Mouse (Mus musculus): ENCODE results near the gene Nkx6-2. TPM values are rescaled to one million over a fixed set of nuclear protein-coding genes. Genes with fewer than 3 reads are reported as not detected.

Nkx6-2 gene
- polyA plus RNA-seq (2014; fragmentation: Nextera tagmentation; extraction: Ambion mirVana), result 0.41 TPM in 1 of 2 replicates, not detected in the other

DNA sequence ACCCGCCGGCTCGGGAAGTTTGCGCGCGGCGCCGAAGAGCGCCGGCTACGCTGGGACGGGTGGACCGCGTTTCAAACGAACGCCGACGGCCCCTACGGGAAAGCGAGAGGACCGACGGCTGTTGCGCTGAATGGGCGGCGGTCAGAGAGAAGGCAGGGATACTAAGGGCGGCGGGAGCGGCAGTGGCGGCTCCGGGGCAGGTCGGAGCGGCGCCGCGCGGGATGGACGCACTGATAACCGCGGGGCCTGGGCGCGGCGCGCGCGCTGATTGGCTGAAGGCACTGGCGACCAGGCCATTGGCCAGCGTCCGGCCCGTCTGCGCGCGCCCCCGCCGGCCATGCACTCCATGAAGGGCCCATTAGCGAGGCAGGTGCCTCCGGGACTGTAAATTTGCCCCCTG, at the start of gene Nkx6-2:
Gene Nkx6-2 (minus strand): TSS at position 203 of the 400 bp plus-strand sequence.
- Histone ChIP-seq H3K36me3 (ENCODE audit: control insufficient read depth, insufficient read depth, low read length) (peaks cover 13% of the 10 kb centered on the region), H3K4me1 (replicated peaks; ENCODE audit: control insufficient read depth, insufficient read depth, low read length) (peaks cover 15% of the 10 kb centered on the region), H3K4me2 (ENCODE audit: low read length) (peak within 1 kb of the TSS; percentile 52), H3K9me3 (ENCODE audit: control insufficient read depth, low read length) (no peaks in the 10 kb centered on the region), H3K9ac (ENCODE audit: low read length) (no peak within 1 kb of the TSS), H3K27ac (ENCODE audit: low read depth) (no peak within 1 kb of the TSS), H3K27me3 (replicated peaks; ENCODE audit: control insufficient read depth, insufficient read depth, low read length) (peaks cover 97% of the 10 kb centered on the region), H3K4me3 (ENCODE audit: low read depth, low read length) (peak within 1 kb of the TSS; percentile 32)
- ATAC-seq (replicated peaks; ENCODE audit: low FRiP score, low TSS enrichment, low read depth), result peak; percentile 60
- WGBS, result under 1% methylated on average over 56 of the region's 56 CpGs
- peak; percentile 73 for DNase-seq (ENCODE audit: low spot score)

DNA sequence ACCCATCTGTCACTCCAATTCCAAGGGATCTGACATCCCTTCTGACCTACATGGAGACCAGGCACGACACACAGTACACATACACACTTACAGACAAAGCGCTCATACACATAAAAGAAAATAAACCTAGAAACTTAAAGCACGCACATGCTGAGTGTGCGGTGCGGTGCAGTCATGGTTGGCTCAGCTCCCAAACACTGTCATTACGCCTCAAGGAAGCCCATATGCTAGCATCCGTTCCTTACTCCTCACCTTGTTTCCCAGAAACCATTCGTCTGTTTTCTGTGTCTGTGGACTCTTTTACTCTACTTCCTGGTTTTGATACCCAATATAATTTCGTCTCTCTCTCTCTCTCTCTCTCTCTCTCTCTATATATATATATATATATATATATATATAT, 42.6 kb upstream of the Nkx6-2 start:
- H3K27me3 ChIP-seq (replicated peaks; ENCODE audit: control insufficient read depth, insufficient read depth, low read length), result no peaks in the 10 kb centered on the region
- H3K27ac ChIP-seq (ENCODE audit: low read depth), result no peak overlapping the region
- 83% methylated on average over 9 of the region's 9 CpGs for WGBS
- ATAC-seq (replicated peaks; ENCODE audit: low FRiP score, low TSS enrichment, low read depth), result no peak
- no peaks in the 10 kb centered on the region for H3K36me3 ChIP-seq (ENCODE audit: control insufficient read depth, insufficient read depth, low read length)
- no peak overlapping the region for H3K4me2 ChIP-seq (ENCODE audit: low read length)
- no peak overlapping the region for H3K9ac ChIP-seq (ENCODE audit: low read length)
- H3K9me3 ChIP-seq (ENCODE audit: control insufficient read depth, low read length), result no peaks in the 10 kb centered on the region
- DNase-seq (ENCODE audit: low spot score), result no peak
- H3K4me3 ChIP-seq (ENCODE audit: low read depth, low read length), result no peak overlapping the region
- H3K4me1 ChIP-seq (replicated peaks; ENCODE audit: control insufficient read depth, insufficient read depth, low read length), result no peaks in the 10 kb centered on the region

DNA sequence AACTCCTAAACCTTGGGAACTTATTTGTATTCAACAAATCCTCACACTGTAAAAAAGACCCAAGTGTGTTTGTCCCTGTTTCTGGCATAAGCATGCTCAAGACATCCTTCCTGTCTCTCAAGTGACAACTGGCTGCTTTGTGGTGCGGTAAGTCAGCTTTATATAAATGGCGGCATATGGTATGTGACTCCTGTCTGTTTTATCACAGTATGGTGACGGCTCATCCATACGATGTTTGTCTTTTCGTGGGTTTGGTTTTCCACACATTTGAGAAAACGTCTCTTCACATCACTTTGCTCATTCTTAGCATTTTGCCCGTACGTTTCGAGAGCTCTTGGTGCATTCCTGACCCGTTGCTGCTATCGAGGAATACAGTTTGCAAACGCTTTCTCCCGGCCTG, 40.0 kb upstream of the Nkx6-2 start:
- Histone ChIP-seq H3K4me2 (ENCODE audit: low read length) (no peak overlapping the region), H3K27ac (ENCODE audit: low read depth) (no peak overlapping the region), H3K9ac (ENCODE audit: low read length) (no peak overlapping the region), H3K36me3 (ENCODE audit: control insufficient read depth, insufficient read depth, low read length) (no peaks in the 10 kb centered on the region), H3K9me3 (ENCODE audit: control insufficient read depth, low read length) (no peaks in the 10 kb centered on the region), H3K4me3 (ENCODE audit: low read depth, low read length) (no peak overlapping the region), H3K27me3 (replicated peaks; ENCODE audit: control insufficient read depth, insufficient read depth, low read length) (no peaks in the 10 kb centered on the region), H3K4me1 (replicated peaks; ENCODE audit: control insufficient read depth, insufficient read depth, low read length) (no peaks in the 10 kb centered on the region)
- ATAC-seq (replicated peaks; ENCODE audit: low FRiP score, low TSS enrichment, low read depth) (no peak), DNase-seq (ENCODE audit: low spot score) (no peak)
- 83% methylated on average over 13 of the region's 13 CpGs for WGBS

DNA sequence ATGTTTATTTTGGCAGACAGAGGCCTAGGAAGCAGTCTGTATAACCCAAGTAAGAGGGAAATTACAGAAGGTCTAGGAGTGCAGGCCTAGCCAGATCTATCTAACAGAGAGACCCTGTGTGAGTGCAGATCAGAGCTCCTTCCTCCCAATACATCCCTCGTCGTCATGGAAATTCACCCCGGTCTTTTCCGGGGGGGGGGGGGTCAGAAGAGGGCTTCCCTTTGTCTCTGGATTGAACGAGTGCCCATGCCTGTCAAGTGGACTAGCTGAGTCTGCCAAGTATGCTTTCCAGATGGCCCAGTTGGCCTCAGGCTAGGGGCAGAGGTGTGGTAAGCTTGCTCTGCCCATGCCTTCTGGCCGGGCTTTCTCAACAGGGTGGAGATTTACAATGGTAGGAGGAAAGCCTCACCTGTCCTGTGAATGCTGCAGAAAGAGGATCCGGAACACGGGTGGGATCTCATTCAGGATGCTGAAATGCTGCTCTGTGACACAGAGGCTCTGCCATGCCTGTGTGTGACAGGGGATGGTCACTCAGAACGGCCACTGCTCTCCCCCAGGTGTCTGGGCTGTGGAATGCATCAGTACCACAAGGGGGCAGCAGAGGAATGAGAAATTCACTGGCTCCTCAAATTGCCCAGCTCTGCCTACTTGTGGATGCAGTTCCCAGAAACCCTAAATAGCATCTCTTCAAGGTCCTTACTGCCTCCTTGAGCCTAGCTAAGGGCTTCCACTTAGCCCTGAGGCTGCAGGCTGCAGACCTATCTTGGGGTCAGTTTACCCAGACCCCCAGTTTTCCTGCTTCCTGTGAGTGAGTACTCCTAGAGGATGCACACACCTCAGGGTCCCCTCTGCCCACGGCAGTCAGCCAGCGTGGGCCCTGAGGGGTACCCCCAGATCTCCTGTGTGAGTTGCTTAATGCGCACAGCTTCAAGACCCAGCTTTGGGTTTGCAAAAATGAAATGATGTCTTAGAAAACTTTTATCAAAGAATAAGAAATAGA, 33.5 kb upstream of the Nkx6-2 start:
- 62% methylated on average over 12 of the region's 12 CpGs for WGBS
- no peaks in the 10 kb centered on the region for H3K36me3 ChIP-seq (ENCODE audit: control insufficient read depth, insufficient read depth, low read length)
- no peaks in the 10 kb centered on the region for H3K4me1 ChIP-seq (replicated peaks; ENCODE audit: control insufficient read depth, insufficient read depth, low read length)
- no peaks in the 10 kb centered on the region for H3K9me3 ChIP-seq (ENCODE audit: control insufficient read depth, low read length)
- ATAC-seq (replicated peaks; ENCODE audit: low FRiP score, low TSS enrichment, low read depth), result peak; percentile 63
- H3K9ac ChIP-seq (ENCODE audit: low read length), result no peak overlapping the region
- H3K4me2 ChIP-seq (ENCODE audit: low read length), result no peak overlapping the region
- H3K27me3 ChIP-seq (replicated peaks; ENCODE audit: control insufficient read depth, insufficient read depth, low read length), result no peaks in the 10 kb centered on the region
- H3K4me3 ChIP-seq (ENCODE audit: low read depth, low read length), result no peak overlapping the region
- no peak overlapping the region for H3K27ac ChIP-seq (ENCODE audit: low read depth)
- peak; percentile 86 for DNase-seq (ENCODE audit: low spot score)

DNA sequence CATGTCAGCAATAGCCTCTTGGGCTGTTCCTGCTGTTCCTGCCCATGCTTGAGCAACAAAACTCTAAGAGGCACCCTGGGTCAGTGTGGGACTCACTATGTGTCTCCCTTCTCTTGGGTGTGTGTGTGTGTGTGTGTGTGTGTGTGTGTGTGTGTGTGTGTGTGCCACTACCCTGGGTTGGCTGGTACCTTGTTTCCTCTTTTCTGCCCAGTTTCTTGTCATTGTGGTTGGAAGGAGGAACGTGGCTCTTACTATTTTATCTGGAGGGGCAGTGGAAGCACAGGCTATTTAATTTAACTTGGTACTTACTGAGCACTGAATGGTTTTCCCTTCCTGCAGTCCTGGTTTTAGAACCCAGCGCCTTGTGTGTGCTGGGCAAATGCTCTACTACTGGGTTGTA, 27.7 kb upstream of the Nkx6-2 start:
- Histone ChIP-seq H3K4me1 (replicated peaks; ENCODE audit: control insufficient read depth, insufficient read depth, low read length) (no peaks in the 10 kb centered on the region), H3K36me3 (ENCODE audit: control insufficient read depth, insufficient read depth, low read length) (no peaks in the 10 kb centered on the region), H3K27ac (ENCODE audit: low read depth) (no peak overlapping the region), H3K9me3 (ENCODE audit: control insufficient read depth, low read length) (no peaks in the 10 kb centered on the region), H3K4me2 (ENCODE audit: low read length) (no peak overlapping the region), H3K9ac (ENCODE audit: low read length) (no peak overlapping the region), H3K4me3 (ENCODE audit: low read depth, low read length) (no peak overlapping the region), H3K27me3 (replicated peaks; ENCODE audit: control insufficient read depth, insufficient read depth, low read length) (no peaks in the 10 kb centered on the region)
- WGBS, result 78% methylated on average over 2 of the region's 2 CpGs
- DNase-seq (ENCODE audit: low spot score) (no peak), ATAC-seq (replicated peaks; ENCODE audit: low FRiP score, low TSS enrichment, low read depth) (no peak)

DNA sequence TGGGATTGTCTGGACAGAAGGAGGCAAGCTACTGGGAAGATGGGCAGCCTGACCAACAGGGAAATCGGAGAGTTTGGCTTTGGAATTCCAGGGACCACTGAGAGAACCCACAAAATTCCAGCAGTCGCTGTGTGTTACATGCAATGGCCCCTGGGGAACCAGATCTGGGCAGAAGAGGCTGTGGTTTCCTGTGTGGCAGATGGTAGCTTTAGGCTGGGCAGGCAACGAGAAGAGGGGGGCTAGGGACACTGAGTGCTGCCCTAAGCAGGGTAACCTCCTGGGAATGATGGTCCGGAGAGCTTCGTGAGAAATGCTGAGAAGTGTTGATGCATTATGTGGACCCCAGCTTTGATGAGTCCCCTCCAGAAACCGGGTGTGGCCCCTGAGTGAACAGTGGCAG, 13.3 kb upstream of the Nkx6-2 start:
- Histone ChIP-seq H3K36me3 (ENCODE audit: control insufficient read depth, insufficient read depth, low read length) (no peaks in the 10 kb centered on the region), H3K27ac (ENCODE audit: low read depth) (no peak overlapping the region), H3K4me1 (replicated peaks; ENCODE audit: control insufficient read depth, insufficient read depth, low read length) (no peaks in the 10 kb centered on the region), H3K4me2 (ENCODE audit: low read length) (no peak overlapping the region), H3K27me3 (replicated peaks; ENCODE audit: control insufficient read depth, insufficient read depth, low read length) (no peaks in the 10 kb centered on the region), H3K4me3 (ENCODE audit: low read depth, low read length) (no peak overlapping the region), H3K9ac (ENCODE audit: low read length) (no peak overlapping the region), H3K9me3 (ENCODE audit: control insufficient read depth, low read length) (no peaks in the 10 kb centered on the region)
- DNase-seq (ENCODE audit: low spot score), result no peak
- no peak for ATAC-seq (replicated peaks; ENCODE audit: low FRiP score, low TSS enrichment, low read depth)
- 59% methylated on average over 6 of the region's 6 CpGs for WGBS

DNA sequence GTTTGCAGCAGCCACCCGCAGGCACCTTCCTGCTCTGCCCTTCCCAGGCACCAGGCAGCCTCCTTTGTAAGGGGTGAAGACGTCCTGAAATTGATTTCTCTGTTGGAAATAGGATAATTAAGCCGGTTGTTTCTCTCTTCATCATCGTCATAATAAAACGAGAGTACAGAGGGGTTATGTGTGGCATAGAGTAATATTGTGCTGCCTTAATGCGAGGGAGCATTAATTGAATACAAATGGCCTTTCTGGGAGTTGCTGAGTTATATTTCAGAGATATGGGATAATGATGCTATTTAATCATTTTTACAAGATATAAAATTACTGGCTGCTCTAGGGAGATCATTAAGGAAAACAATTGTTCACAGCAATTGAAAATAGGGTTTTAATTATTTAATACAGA, 12.7 kb upstream of the Nkx6-2 start:
- H3K27me3 ChIP-seq (replicated peaks; ENCODE audit: control insufficient read depth, insufficient read depth, low read length), result no peaks in the 10 kb centered on the region
- no peak for DNase-seq (ENCODE audit: low spot score)
- H3K9ac ChIP-seq (ENCODE audit: low read length), result no peak overlapping the region
- H3K9me3 ChIP-seq (ENCODE audit: control insufficient read depth, low read length), result no peaks in the 10 kb centered on the region
- no peaks in the 10 kb centered on the region for H3K36me3 ChIP-seq (ENCODE audit: control insufficient read depth, insufficient read depth, low read length)
- H3K4me1 ChIP-seq (replicated peaks; ENCODE audit: control insufficient read depth, insufficient read depth, low read length), result no peaks in the 10 kb centered on the region
- no peak for ATAC-seq (replicated peaks; ENCODE audit: low FRiP score, low TSS enrichment, low read depth)
- no peak overlapping the region for H3K27ac ChIP-seq (ENCODE audit: low read depth)
- no peak overlapping the region for H3K4me2 ChIP-seq (ENCODE audit: low read length)
- WGBS, result 70% methylated on average over 6 of the region's 6 CpGs
- H3K4me3 ChIP-seq (ENCODE audit: low read depth, low read length), result no peak overlapping the region

DNA sequence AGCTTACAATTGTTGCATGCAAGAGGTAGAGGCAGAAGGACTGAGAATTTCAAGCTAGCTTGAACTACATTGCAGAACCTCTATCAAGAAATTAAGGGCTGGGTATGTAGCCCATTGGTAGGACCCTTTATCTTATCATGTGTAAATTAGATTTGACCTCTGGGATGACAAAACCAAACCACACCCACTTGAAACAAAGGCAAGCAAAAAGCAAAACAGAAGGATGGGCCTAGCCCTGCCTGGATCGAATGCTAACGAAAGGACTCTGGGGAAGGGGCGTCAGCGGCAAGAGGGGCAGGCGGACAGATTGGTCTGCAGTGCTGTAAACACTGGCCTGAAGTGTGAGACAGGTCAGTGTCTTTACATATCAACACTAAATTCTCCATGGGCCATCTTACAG, 8.7 kb upstream of the Nkx6-2 start:
- ATAC-seq (replicated peaks; ENCODE audit: low FRiP score, low TSS enrichment, low read depth), result no peak
- 82% methylated on average over 5 of the region's 5 CpGs for WGBS

DNA sequence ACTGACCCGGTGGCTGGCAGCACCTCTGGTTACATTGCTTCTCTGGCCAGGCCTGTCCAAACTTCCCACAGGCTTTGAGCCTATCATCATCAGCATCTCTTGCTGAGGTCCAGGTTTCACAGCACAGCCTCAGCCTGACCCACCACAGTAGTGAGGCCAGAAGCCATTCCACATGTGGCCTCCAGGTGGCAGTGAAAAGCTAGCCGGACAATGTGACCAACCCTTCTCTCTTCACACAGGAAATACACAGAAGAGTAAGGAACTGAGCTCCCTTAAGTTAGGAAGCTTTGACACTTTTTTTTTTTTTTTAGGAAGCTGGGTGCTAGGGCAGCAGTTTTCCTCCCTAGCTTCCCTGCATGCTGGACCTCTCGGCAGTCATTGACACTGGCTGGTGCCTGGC, 7.7 kb upstream of the Nkx6-2 start:
- ATAC-seq (replicated peaks; ENCODE audit: low FRiP score, low TSS enrichment, low read depth) (no peak; the same call in 1 of the 2 replicates), DNase-seq (ENCODE audit: low spot score) (no peak)
- H3K9me3 ChIP-seq (ENCODE audit: control insufficient read depth, low read length), result no peaks in the 10 kb centered on the region
- H3K4me2 ChIP-seq (ENCODE audit: low read length), result no peak overlapping the region
- no peak overlapping the region for H3K27ac ChIP-seq (ENCODE audit: low read depth)
- no peak overlapping the region for H3K4me3 ChIP-seq (ENCODE audit: low read depth, low read length)
- no peaks in the 10 kb centered on the region for H3K4me1 ChIP-seq (replicated peaks; ENCODE audit: control insufficient read depth, insufficient read depth, low read length)
- no peaks in the 10 kb centered on the region for H3K36me3 ChIP-seq (ENCODE audit: control insufficient read depth, insufficient read depth, low read length)
- peaks cover 38% of the 10 kb centered on the region for H3K27me3 ChIP-seq (replicated peaks; ENCODE audit: control insufficient read depth, insufficient read depth, low read length)
- WGBS, result 35% methylated on average over 3 of the region's 3 CpGs
- no peak overlapping the region for H3K9ac ChIP-seq (ENCODE audit: low read length)

More for the DNA sequence above, 8.7 kb upstream of the Nkx6-2 start:
- Histone ChIP-seq H3K9me3 (ENCODE audit: control insufficient read depth, low read length) (no peaks in the 10 kb centered on the region), H3K9ac (ENCODE audit: low read length) (no peak overlapping the region), H3K4me1 (replicated peaks; ENCODE audit: control insufficient read depth, insufficient read depth, low read length) (no peaks in the 10 kb centered on the region), H3K27ac (ENCODE audit: low read depth) (no peak overlapping the region), H3K27me3 (replicated peaks; ENCODE audit: control insufficient read depth, insufficient read depth, low read length) (peaks cover 28% of the 10 kb centered on the region), H3K36me3 (ENCODE audit: control insufficient read depth, insufficient read depth, low read length) (no peaks in the 10 kb centered on the region), H3K4me2 (ENCODE audit: low read length) (no peak overlapping the region), H3K4me3 (ENCODE audit: low read depth, low read length) (no peak overlapping the region)
- no peak for DNase-seq (ENCODE audit: low spot score)
